Mouse (Mus musculus) heart, embryonic 14.5 days (tissue): ENCODE results near the gene Uevld. TPM values are rescaled to one million over a fixed set of nuclear protein-coding genes. Genes with fewer than 3 reads are reported as not detected.

ENCODE experiments used
- polyA plus RNA-seq: library from polyadenylated mRNA; unstranded; fragments of >200 nt; fragmentation: Nextera tagmentation; extraction: Ambion mirVana; gene quantifications from 2 replicates; pipeline ENCODE4 v1.2.1, GENCODE M21; 2014

The Uevld gene
- polyA plus RNA-seq, 1 experiment from 2014 or later, result 9.8 TPM

Other genes starting within 250 kb of the Uevld start
- gene Saal1, start 247.8 kb downstream of the Uevld start, polyA plus RNA-seq, result 14.2 and 15.3 TPM in 2 replicates
- gene Saa3, start 242.8 kb downstream of the Uevld start, polyA plus RNA-seq, result not detected in 2 replicates
- not detected in 2 replicates for gene Saa4, start 225.9 kb downstream of the Uevld start, polyA plus RNA-seq
- not detected in 2 replicates for gene Saa1, start 215.5 kb downstream of the Uevld start, polyA plus RNA-seq
- not detected in 2 replicates for gene Saa2, start 206.7 kb downstream of the Uevld start, polyA plus RNA-seq
- gene Hps5, start 162.5 kb downstream of the Uevld start, polyA plus RNA-seq, result 10.0 and 11.3 TPM in 2 replicates
- 27.9 and 29.8 TPM in 2 replicates for gene Gtf2h1, start 162.4 kb downstream of the Uevld start, polyA plus RNA-seq
- 3,024 and 3,145 TPM in 2 replicates for gene Ldha, start 117.1 kb downstream of the Uevld start, polyA plus RNA-seq
- not detected in 2 replicates for gene Ldhc, start 97.3 kb downstream of the Uevld start, polyA plus RNA-seq
- 179 and 201 TPM in 2 replicates for gene Tsg101, start 38.6 kb downstream of the Uevld start, polyA plus RNA-seq
- not detected in 2 replicates for gene Gm9999, start 25.1 kb upstream of the Uevld start, polyA plus RNA-seq
- 13.0 and 14.0 TPM in 2 replicates for gene Spty2d1, start 49.9 kb upstream of the Uevld start, polyA plus RNA-seq
- 18.0 and 18.7 TPM in 2 replicates for gene Tmem86a, start 92.1 kb upstream of the Uevld start, polyA plus RNA-seq
- 0.09 TPM in 2 replicates for gene Ptpn5, start 175.2 kb upstream of the Uevld start, polyA plus RNA-seq
- not detected in 2 replicates for gene Mrgpra6, start 246.4 kb upstream of the Uevld start, polyA plus RNA-seq